Mouse (Mus musculus) kidney, embryonic 14.5 days (tissue): ENCODE results near the gene Arhgef10l. TPM values are rescaled to one million over a fixed set of nuclear protein-coding genes. Genes with fewer than 3 reads are reported as not detected.
A peak's percentile ranks its signal among the peaks of the same experiment; 100 is the strongest.

Source experiments
- ATAC-seq: fragments of 200-750 bp; cut with Nextera tagmentation; 2 replicates; pipeline ENCODE4 v1.8.0; 2017; ENCODE audit warnings: moderate number of reproducible peaks, mild to moderate bottlenecking, moderate TSS enrichment, moderate library complexity; ENCODE audit not compliant: low FRiP score, low TSS enrichment
- H3K27ac ChIP-seq: fragments of 300-500 bp; sonication (generic); 2 replicates; pipeline ENCODE4 v1.5.1; 2014; ENCODE audit warnings: low read depth, mild to moderate bottlenecking, low read length, moderate library complexity, mixed read lengths
- H3K27me3 ChIP-seq: fragments of 300-500 bp; sonication (generic); 2 replicates; pipeline ENCODE4 v1.6.1; 2014; ENCODE audit warnings: mild to moderate bottlenecking, low read length; ENCODE audit not compliant: control insufficient read depth, insufficient read depth
- H3K36me3 ChIP-seq: fragments of 300-500 bp; sonication (generic); 2 replicates; pipeline ENCODE4 v1.6.1; 2014; ENCODE audit warnings: low read length, mixed read lengths; ENCODE audit not compliant: control insufficient read depth, insufficient read depth
- H3K4me1 ChIP-seq: fragments of 300-500 bp; sonication (generic); 2 replicates; pipeline ENCODE4 v1.6.1; 2014; ENCODE audit warnings: low read length, mixed read lengths; ENCODE audit not compliant: control insufficient read depth, insufficient read depth
- H3K4me2 ChIP-seq: fragments of 300-500 bp; sonication (generic); replicated peaks from 2 replicates; pipeline ENCODE4 v1.6.1; 2014; ENCODE audit warnings: low read depth, mild to moderate bottlenecking, low read length
- H3K4me3 ChIP-seq: fragments of 300-500 bp; sonication (generic); 2 replicates; pipeline ENCODE4 v1.5.1; 2014; ENCODE audit warnings: mild to moderate bottlenecking, low read length
- H3K9ac ChIP-seq: fragments of 300-500 bp; sonication (generic); 2 replicates; pipeline ENCODE4 v1.6.1; 2014; ENCODE audit warnings: low read depth, mild to moderate bottlenecking, low read length, moderate library complexity
- H3K9me3 ChIP-seq: fragments of 300-500 bp; sonication (generic); 2 replicates; pipeline ENCODE4 v1.6.1; 2016; ENCODE audit warnings: low read length; ENCODE audit not compliant: control insufficient read depth
- WGBS: fragments of 180-500 bp; shearing (Covaris S2); extraction: QIAGEN DNeasy Blood & Tissue Kit; methylation state at CpG from one replicate; pipeline ENCODE4 v1.1.7; 2014; 5-methylcytosine and 5-hydroxymethylcytosine counted together
- polyA plus RNA-seq: library from polyadenylated mRNA; unstranded; fragments of >200 nt; fragmentation: Nextera tagmentation; extraction: Ambion mirVana; gene quantifications from 2 replicates; pipeline ENCODE4 v1.2.1, GENCODE M21; 2014

Arhgef10l gene
- polyA plus RNA-seq, 1 experiment from 2014 or later = 18.2 TPM

DNA sequence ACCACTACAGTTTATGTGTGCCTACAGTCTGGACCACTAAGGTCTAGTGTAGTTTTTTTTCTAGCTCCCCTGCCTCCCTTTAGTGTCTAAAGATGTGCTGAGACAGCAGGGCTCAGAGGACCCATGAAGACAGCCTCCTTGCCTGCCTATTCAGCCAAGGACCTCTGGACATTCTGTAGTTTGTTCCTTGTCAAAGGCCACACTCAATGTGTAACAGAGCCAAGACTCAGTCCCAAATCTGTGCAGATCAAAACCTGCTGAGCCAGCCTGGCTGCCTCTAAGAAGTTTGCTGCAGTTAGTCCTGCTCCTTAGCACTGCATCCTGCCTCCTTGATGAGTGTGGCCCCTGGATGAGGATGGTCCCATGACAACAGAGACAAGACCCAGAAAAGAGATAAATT is 156.0 kb downstream of the Arhgef10l start:
- peaks cover 9% of the 10 kb centered on the region for H3K36me3 ChIP-seq
- no peak overlapping the region for H3K4me2 ChIP-seq
- no peak overlapping the region for H3K4me3 ChIP-seq
- no peaks in the 10 kb centered on the region for H3K9me3 ChIP-seq
- H3K4me1 ChIP-seq = peaks cover 10% of the 10 kb centered on the region
- no peak overlapping the region for H3K27ac ChIP-seq
- H3K27me3 ChIP-seq = 0 out of 2 replicates have a peak, but pooled peaks cover 7% of the 10 kb centered on the region
- H3K9ac ChIP-seq = no peak overlapping the region
- ATAC-seq = no peak

DNA sequence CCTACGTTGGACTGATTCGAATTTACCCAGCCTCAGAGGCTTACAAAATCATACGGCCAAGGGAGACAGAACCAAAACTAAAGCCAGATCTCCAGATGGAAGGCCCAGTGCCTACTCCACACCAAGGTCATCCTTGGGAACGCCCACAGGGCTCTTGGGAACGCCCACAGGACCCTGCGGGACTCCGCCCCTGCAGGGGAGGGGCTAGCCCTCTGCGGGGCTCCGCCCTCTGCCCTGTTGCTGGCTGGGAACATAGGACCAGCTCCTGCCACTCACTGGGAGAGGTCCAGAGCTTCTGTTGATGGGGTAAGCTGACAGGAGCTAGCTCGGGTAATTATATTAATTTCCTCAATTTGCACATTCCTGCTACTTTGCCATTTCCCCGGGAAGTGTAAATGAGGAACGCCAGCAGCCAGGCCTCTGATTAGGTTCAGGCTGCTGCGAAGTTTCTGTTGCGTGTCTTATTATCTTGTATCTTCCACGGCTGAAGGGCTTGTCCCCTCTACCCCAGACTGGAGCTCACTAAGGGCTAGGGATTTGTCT is 158.6 kb downstream of the Arhgef10l start:
- no peak overlapping the region for H3K4me3 ChIP-seq
- peaks cover 14% of the 10 kb centered on the region for H3K4me1 ChIP-seq
- no peak overlapping the region for H3K27ac ChIP-seq
- H3K36me3 ChIP-seq = no peaks in the 10 kb centered on the region
- 37% methylated on average over 15 of the region's 15 CpGs for WGBS
- no peak overlapping the region for H3K9ac ChIP-seq
- 0 out of 2 replicates have a peak, but pooled peaks have one; percentile 16 for ATAC-seq
- H3K4me2 ChIP-seq = no peak overlapping the region
- no peaks in the 10 kb centered on the region for H3K9me3 ChIP-seq
- peaks cover 12% of the 10 kb centered on the region; the same call in 1 of the 2 replicates for H3K27me3 ChIP-seq

DNA sequence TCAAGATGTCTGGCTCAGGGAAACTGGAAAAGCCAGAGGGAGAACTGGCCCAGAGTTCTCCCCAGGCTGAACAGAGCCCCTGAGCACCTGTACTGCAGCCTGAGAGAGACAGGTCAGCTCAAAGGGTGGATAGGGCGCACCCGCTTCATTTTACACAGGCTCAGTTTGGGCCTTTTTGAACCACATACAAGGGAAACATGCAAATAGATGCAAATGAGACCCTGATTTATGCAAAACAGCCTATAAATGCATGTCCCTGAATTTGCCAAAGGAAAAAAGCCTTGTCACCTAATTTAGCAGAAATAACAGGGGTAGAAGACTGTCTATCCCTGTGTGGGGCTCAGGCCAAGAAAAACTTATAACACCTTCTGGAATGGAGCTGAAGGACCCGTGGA is 160.2 kb downstream of the Arhgef10l start:
- no peak overlapping the region for H3K4me3 ChIP-seq
- H3K4me2 ChIP-seq = no peak overlapping the region
- peaks cover 12% of the 10 kb centered on the region; the same call in 1 of the 2 replicates for H3K27me3 ChIP-seq
- no peak overlapping the region for H3K9ac ChIP-seq
- peaks cover 18% of the 10 kb centered on the region for H3K4me1 ChIP-seq
- H3K9me3 ChIP-seq = no peaks in the 10 kb centered on the region
- ATAC-seq = no peak
- 93% methylated on average over 3 of the region's 3 CpGs for WGBS
- no peaks in the 10 kb centered on the region for H3K36me3 ChIP-seq
- no peak overlapping the region for H3K27ac ChIP-seq

DNA sequence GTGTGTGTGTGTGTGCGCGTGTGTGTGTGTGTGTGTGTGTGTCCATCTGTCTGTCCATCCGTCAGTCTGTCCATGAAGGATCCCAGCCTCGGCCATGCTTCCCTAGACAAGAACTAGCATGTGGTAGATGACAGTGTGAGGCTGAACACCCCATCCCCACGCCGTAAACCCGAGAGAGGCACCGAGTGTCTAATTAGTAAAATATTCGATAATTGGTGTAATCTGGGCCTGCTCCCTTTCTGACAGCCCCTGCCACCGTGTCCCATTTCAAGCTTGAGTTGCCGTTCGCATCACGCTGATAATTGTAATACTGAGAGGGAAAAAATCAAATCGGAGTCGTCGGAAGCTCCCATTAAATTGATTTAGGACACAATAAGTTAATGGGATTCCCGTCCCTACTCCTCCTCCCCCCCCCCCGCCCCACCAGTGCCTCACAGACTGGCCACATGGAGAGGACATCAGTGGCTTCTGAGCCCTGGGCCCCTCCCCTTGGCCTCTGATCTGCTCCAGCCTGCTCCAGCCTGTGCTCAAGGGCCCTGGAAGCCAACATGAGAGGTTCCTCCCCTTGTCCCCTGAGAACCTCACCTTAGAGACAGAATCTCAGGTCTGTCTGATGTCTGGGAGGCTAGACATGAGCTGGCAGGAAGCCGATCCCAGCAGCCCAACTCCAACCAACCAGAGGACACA is 160.7 kb downstream of the Arhgef10l start:
- no peak overlapping the region for H3K4me2 ChIP-seq
- no peaks in the 10 kb centered on the region for H3K9me3 ChIP-seq
- H3K4me3 ChIP-seq = no peak overlapping the region
- H3K9ac ChIP-seq = no peak overlapping the region
- no peak; the same call in 1 of the 2 replicates for ATAC-seq
- H3K27me3 ChIP-seq = peaks cover 12% of the 10 kb centered on the region; the same call in 1 of the 2 replicates
- no peak overlapping the region for H3K27ac ChIP-seq
- H3K4me1 ChIP-seq = peaks cover 18% of the 10 kb centered on the region
- no peaks in the 10 kb centered on the region for H3K36me3 ChIP-seq
- 24% methylated on average over 19 of the region's 19 CpGs for WGBS

DNA sequence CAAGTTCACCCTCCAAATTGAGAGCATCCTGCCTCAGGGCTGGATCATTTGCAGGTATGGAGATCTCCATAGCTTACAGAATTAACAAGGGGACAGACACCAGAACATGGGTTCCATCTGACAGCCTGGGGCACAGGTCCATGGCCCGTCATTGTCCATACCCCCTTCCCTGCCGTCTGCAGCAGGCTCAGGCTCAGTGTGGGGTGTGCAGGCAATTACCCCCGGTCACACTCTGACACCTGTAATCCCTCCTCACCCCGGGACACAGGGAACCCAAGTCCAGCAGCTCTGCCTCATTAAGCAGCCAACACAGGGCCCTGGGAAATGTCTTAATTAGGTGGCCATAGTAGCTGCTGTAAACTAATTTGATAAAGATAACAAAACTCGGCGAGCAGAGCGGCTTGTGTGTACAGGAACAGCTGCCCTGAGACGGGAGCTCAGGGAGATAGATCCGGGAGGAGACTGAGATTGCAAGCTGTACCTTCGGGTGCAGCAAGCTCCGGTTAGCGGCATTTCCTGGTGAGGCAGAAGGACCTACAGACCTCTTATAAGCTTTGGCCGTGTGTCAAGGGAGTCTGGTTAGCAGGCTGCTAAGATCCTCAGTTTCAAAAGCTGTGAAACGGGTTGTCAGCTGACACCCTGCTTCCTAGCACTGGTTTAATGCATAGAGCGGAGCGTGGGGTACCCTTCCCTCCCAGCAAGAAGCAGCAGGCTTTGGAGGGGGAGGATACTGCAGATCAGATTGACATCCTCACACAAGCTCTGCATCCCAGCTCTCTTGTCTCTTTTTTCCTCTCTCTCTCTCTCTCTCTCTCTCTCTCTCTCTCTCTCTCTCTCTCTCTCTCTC is 161.5 kb downstream of the Arhgef10l start:
- H3K27ac ChIP-seq = no peak overlapping the region
- H3K4me3 ChIP-seq = no peak overlapping the region
- H3K27me3 ChIP-seq = peaks cover 12% of the 10 kb centered on the region; the same call in 1 of the 2 replicates
- H3K4me2 ChIP-seq = no peak overlapping the region
- peaks cover 18% of the 10 kb centered on the region for H3K4me1 ChIP-seq
- 4% methylated on average over 16 of the region's 16 CpGs for WGBS
- no peaks in the 10 kb centered on the region for H3K36me3 ChIP-seq
- no peaks in the 10 kb centered on the region for H3K9me3 ChIP-seq
- no peak overlapping the region for H3K9ac ChIP-seq
- ATAC-seq = peak; percentile 56; the same call in 1 of the 2 replicates

DNA sequence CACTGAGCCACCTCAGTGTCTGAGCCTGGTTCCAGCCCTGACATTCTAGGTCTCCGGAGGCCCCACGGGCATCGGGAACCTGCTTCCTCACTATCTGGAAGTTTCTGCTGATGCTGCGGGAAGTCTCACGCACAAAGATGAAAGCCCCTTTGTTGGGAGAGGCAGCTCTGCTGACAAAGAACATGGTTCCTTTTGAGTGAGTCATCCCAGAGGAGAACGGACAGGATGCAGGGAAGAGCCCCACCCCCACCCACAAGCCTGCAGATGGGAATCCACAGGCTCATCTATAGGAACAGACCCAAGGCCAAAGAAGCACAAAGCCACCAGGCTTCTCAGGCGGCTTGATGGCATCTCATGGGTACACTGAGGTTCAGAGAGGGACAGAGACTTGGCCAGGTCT is 165.0 kb downstream of the Arhgef10l start:
- peaks cover 22% of the 10 kb centered on the region for H3K4me1 ChIP-seq
- no peak for ATAC-seq
- H3K9ac ChIP-seq = no peak overlapping the region
- H3K27ac ChIP-seq = no peak overlapping the region
- WGBS = 54% methylated on average over 7 of the region's 7 CpGs
- H3K36me3 ChIP-seq = no peaks in the 10 kb centered on the region
- no peak overlapping the region for H3K4me3 ChIP-seq
- H3K4me2 ChIP-seq = no peak overlapping the region
- peaks cover 13% of the 10 kb centered on the region for H3K27me3 ChIP-seq
- H3K9me3 ChIP-seq = no peaks in the 10 kb centered on the region

DNA sequence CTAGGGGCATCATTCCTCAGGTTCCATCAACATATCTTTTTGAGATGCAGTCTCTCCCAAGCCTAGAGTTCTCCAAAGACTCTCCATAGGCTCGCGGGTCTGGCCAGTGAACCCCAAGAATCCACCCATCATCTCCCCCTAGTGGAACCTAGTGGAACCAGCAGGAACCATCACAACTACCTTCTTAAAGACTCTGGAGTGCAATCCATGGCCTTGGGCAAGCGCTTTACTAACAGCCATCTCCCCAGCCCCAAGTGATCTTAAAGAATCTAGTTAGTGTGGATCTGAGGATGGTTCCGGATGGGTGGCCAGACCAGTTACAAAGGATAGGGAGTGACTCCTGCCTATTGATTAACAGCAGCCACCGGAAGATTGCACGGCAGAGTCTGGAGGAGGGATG is 166.2 kb downstream of the Arhgef10l start:
- 68% methylated on average over 6 of the region's 6 CpGs for WGBS
- Histone ChIP-seq H3K4me2 (no peak overlapping the region), H3K9ac (no peak overlapping the region), H3K27me3 (peaks cover 13% of the 10 kb centered on the region), H3K4me1 (0 out of 2 replicates have a peak, but pooled peaks cover 12% of the 10 kb centered on the region), H3K36me3 (no peaks in the 10 kb centered on the region), H3K9me3 (no peaks in the 10 kb centered on the region), H3K4me3 (no peak overlapping the region), H3K27ac (no peak overlapping the region)
- ATAC-seq = no peak

DNA sequence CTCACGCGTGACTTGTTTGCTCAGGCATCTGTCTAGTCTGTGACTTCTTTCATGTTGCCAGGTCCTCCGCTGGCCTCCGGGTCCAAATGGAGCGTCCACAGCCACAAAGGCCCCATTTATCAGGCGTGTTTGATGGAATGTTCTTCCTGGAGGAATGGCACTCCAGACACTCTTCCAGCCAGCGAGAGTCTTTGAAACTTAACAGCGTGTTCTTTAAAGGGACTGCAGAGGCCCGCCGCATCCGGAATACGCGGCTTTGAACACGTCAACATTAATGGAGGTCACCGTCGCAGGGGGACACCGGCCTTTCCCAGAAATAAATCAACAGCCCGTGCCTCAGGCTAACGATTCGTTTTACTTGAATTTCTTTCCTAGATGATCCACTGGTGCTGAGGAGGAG is 168.6 kb downstream of the Arhgef10l start:
- H3K36me3 ChIP-seq = no peaks in the 10 kb centered on the region

More for the DNA sequence above, 168.6 kb downstream of the Arhgef10l start:
- Histone ChIP-seq H3K27me3 (peaks cover 7% of the 10 kb centered on the region; the same call in 1 of the 2 replicates), H3K27ac (no peak overlapping the region), H3K9me3 (no peaks in the 10 kb centered on the region), H3K4me1 (0 out of 2 replicates have a peak, but pooled peaks cover 9% of the 10 kb centered on the region), H3K9ac (no peak overlapping the region), H3K4me2 (no peak overlapping the region), H3K4me3 (no peak overlapping the region)
- 9% methylated on average over 20 of the region's 20 CpGs for WGBS
- ATAC-seq = peak; percentile 6; the same call in 1 of the 2 replicates
